Mouse (Mus musculus) intestine, embryonic 14.5 days (tissue): ENCODE data around the gene March1. TPM values are rescaled to one million over a fixed set of nuclear protein-coding genes. Genes with fewer than 3 reads are reported as not detected.

ENCODE experiments used
- ATAC-seq: fragments of 200-750 bp; cut with Nextera tagmentation; replicated peaks from 2 replicates; pipeline ENCODE4 v1.8.0; 2017; ENCODE audit warnings: low read depth, moderate number of reproducible peaks, moderate TSS enrichment, moderate library complexity; ENCODE audit not compliant: low FRiP score, low TSS enrichment
- DNase-seq: peaks from one replicate; pipeline ENCODE4 v3.0.0-alpha.2; 2018; ENCODE audit warnings: low spot score
- H3K27ac ChIP-seq: fragments of 300-500 bp; sonication (generic); 2 replicates; pipeline ENCODE4 v1.5.1; 2014; ENCODE audit warnings: low read depth, mild to moderate bottlenecking, control low read depth
- H3K27me3 ChIP-seq: fragments of 300-500 bp; sonication (generic); replicated peaks from 2 replicates; pipeline ENCODE4 v1.6.1; 2014; ENCODE audit warnings: low read length, control low read depth; ENCODE audit not compliant: control insufficient read depth, insufficient read depth
- H3K36me3 ChIP-seq: fragments of 300-500 bp; sonication (generic); 2 replicates; pipeline ENCODE4 v1.6.1; 2014; ENCODE audit warnings: low read length, control low read depth; ENCODE audit not compliant: control insufficient read depth, insufficient read depth
- H3K4me1 ChIP-seq: fragments of 300-500 bp; sonication (generic); replicated peaks from 2 replicates; pipeline ENCODE4 v1.6.1; 2014; ENCODE audit warnings: low read length, control low read depth, mixed read lengths; ENCODE audit not compliant: control insufficient read depth, insufficient read depth
- H3K4me2 ChIP-seq: fragments of 300-500 bp; sonication (generic); 2 replicates; pipeline ENCODE4 v1.6.1; 2014; ENCODE audit warnings: low read length
- H3K4me3 ChIP-seq: fragments of 300-500 bp; sonication (generic); 2 replicates; pipeline ENCODE4 v1.5.1; 2014; ENCODE audit warnings: low read depth, low read length, control low read depth, mixed read lengths
- H3K9ac ChIP-seq: fragments of 300-500 bp; sonication (generic); 2 replicates; pipeline ENCODE4 v1.6.1; 2014; ENCODE audit warnings: mild to moderate bottlenecking, low read length
- H3K9me3 ChIP-seq: fragments of 300-500 bp; sonication (generic); 2 replicates; pipeline ENCODE4 v1.6.1; 2016; ENCODE audit warnings: low read length, control low read depth; ENCODE audit not compliant: control insufficient read depth
- WGBS: fragments of 180-500 bp; shearing (Covaris S2); extraction: QIAGEN DNeasy Blood & Tissue Kit; methylation state at CpG from one replicate; pipeline ENCODE4 v1.1.7; 2014; 5-methylcytosine and 5-hydroxymethylcytosine counted together
- polyA plus RNA-seq: library from polyadenylated mRNA; unstranded; fragments of >200 nt; fragmentation: Nextera tagmentation; extraction: Ambion mirVana; gene quantifications from 2 replicates; pipeline ENCODE4 v1.2.1, GENCODE M21; 2014

Gene March1
- polyA plus RNA-seq, 1 experiment from 2014 or later, result 1.1 TPM

DNA sequence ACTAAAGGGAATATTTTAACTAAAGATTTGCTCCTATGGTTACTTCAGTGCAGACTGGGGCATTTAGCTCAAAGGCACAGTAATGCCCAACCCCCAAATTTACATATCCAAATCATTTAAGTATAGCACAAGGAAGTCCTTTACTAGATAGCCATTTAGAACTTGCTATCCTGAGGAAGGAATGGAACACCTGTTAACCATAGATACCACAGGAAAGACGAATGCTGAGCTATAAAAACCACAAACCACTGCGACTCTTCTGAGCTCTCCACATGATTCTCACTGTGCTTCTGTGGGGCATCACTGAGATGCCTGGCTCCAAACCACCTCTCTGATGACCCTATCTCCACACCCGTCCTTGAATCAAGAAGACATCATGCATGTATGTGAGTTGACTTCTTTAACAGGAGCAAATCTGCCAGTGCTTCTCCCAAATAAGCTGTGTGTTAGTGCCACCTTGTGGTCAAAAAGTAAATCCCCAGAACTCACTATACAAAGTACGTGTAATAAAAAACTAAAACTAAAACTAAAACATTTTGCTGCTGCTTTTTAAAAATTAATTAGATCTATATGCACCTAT, 879.4 kb downstream of the March1 start:
- DNase-seq (no peak), ATAC-seq (no peak)
- 36% methylated on average over 4 of the region's 4 CpGs for WGBS
- no peak overlapping the region for H3K27ac ChIP-seq
- H3K4me3 ChIP-seq, result no peak overlapping the region
- H3K9me3 ChIP-seq, result no peaks in the 10 kb centered on the region
- no peak overlapping the region for H3K9ac ChIP-seq
- H3K27me3 ChIP-seq, result no peaks in the 10 kb centered on the region
- H3K4me2 ChIP-seq, result no peak overlapping the region
- no peaks in the 10 kb centered on the region for H3K36me3 ChIP-seq
- no peaks in the 10 kb centered on the region for H3K4me1 ChIP-seq

DNA sequence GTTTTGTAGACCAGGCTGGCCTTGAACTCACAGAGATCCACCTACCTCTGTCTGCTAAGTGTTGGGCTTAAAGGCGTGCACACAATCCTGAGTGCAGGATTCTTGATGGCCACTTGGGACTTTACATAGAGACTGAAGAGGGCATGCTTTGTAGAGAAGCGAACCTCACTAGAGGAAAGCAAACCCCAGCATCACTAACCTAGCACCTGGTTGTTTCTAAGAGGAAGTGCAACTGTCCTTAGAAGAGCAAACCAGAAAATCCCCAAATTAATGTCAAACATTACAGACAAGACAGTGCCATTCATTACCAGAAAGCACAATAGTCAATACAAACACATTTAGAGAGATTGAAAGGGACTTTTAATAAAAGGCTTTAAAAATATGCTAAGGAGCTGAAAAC, 885.7 kb downstream of the March1 start:
- 81% methylated on average over 2 of the region's 2 CpGs for WGBS
- no peak for ATAC-seq
- H3K4me1 ChIP-seq, result no peaks in the 10 kb centered on the region
- H3K9me3 ChIP-seq, result no peaks in the 10 kb centered on the region
- no peak overlapping the region for H3K4me2 ChIP-seq
- no peak overlapping the region for H3K9ac ChIP-seq
- H3K4me3 ChIP-seq, result no peak overlapping the region
- H3K27ac ChIP-seq, result no peak overlapping the region
- no peak for DNase-seq
- H3K36me3 ChIP-seq, result no peaks in the 10 kb centered on the region
- H3K27me3 ChIP-seq, result no peaks in the 10 kb centered on the region

DNA sequence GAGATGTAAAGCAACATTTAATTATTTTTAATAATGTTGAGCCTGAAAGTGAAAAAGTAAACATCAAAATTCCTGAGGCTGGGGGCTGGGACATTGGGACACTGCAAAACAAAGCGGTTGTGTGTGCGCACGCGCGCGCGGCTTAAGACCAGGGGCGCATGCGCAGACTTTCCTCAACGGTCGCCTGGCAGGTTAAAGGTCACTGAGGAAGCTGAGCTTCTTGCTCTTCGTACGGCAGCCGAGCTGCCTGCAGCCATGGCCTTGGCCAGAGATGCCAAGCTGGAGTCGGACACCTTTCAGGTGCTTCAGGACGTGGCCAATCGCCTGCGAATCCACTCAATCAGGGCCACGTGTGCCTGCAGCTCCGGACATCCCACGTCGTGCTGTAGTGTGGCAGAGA, 893.8 kb downstream of the March1 start, which contains the start of gene Tktl2:
TSS of gene Tktl2 (plus strand) at position 220 of the 400 bp plus-strand sequence.
- WGBS, result 94% methylated on average over 22 of the region's 22 CpGs
- Histone ChIP-seq H3K9ac (no peak within 1 kb of the TSS), H3K4me2 (no peak within 1 kb of the TSS), H3K4me3 (no peak within 1 kb of the TSS), H3K27me3 (no peaks in the 10 kb centered on the region), H3K27ac (no peak within 1 kb of the TSS), H3K36me3 (no peaks in the 10 kb centered on the region), H3K4me1 (no peaks in the 10 kb centered on the region), H3K9me3 (no peaks in the 10 kb centered on the region)
- DNase-seq (no peak), ATAC-seq (no peak)

DNA sequence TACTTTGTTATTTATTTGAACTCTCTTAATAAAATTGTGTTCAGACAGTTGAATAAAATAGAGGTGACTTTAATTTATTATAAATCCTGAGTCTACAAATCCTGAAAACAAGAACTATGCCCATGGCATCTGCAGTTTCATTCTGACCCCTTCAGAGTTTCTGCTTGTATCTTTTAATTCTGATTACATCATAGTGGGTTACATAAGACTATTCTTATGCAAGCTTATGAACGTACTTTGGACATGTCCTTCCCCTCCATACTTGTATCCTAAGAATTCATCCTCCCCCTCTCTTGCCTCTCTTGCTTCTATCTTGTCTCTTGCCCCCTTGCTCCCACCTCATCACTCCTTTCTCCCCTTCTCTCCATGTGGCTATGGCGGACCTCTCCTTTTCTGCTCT, 901.4 kb downstream of the March1 start:
- Histone ChIP-seq H3K9ac (no peak overlapping the region), H3K4me3 (no peak overlapping the region), H3K27ac (no peak overlapping the region), H3K36me3 (no peaks in the 10 kb centered on the region), H3K27me3 (no peaks in the 10 kb centered on the region), H3K4me1 (no peaks in the 10 kb centered on the region), H3K9me3 (no peaks in the 10 kb centered on the region), H3K4me2 (no peak overlapping the region)
- ATAC-seq (no peak), DNase-seq (no peak)
- 81% methylated on average over 2 of the region's 2 CpGs for WGBS

DNA sequence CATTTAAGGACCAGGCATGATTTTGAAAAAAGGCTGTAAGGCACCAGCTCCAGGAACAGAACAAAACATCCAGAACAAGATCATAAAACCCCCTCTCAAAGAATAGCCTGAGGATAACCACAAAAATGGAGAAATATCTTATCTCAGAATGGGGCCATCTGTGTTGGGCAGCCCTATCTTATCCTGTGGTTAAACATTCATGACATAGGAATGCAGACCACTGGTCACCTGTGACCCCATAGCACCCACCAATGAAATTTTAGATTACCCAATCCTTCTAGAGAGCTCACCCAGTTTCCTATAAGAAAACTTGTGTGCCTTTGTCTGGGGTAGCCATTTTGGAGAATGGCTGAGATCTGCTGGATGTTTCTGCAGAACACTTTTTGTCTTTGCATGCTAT, 902.9 kb downstream of the March1 start:
- H3K9ac ChIP-seq, result no peak overlapping the region
- H3K4me2 ChIP-seq, result no peak overlapping the region
- no peaks in the 10 kb centered on the region for H3K9me3 ChIP-seq
- no peak overlapping the region for H3K27ac ChIP-seq
- DNase-seq, result no peak
- no peaks in the 10 kb centered on the region for H3K36me3 ChIP-seq
- no peak overlapping the region for H3K4me3 ChIP-seq
- H3K27me3 ChIP-seq, result no peaks in the 10 kb centered on the region
- H3K4me1 ChIP-seq, result no peaks in the 10 kb centered on the region
- ATAC-seq, result no peak
